Mouse (Mus musculus) heart, adult 8-10 months (tissue): Measurements from ENCODE around the gene Gpr55. TPM values are rescaled to one million over a fixed set of nuclear protein-coding genes. Genes with fewer than 3 reads are reported as not detected.
"Not testable (repeated sequence)": the region's sequence is repeated elsewhere in the genome, so short reads cannot be mapped to it uniquely, and the experiment has no call there.

Experiments used
- DNase-seq: peaks from one replicate; pipeline ENCODE4 v3.0.0; 2022; ENCODE audit warnings: low spot score
- total RNA-seq, 4 experiments: library from RNA; stranded (reverse); gene quantifications; 2 replicates each; pipeline ENCODE4 v1.2.4; 2022

The Gpr55 gene
- under 1 TPM in 1 of 4 experiments, not detected in 3; 0.09 TPM for total RNA-seq

GRCm38 (mm10) chr1:85960873-85961272 is at the start of gene Gpr55:
Gpr55 (minus strand) TSS chr1:85961007.
- DNase-seq: no peak

DNA sequence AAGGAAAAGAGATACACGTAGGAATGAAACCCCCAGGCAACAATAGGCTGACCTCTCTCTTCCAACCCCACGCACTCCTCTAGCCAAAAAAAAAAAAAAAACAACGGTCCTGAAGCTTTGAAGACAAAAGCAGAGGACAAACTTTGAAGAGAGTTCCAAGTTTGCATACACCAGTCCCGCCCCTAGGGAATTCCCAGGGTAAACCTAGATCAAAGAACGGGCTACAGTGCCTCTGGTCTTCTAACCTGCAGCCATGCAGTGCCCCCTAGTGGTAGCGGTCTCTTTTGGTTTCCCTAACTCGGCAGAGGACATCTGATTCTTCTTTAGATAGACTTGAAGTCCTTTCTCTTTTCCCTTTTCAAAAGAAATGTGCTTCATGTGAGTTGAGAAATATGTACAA is 47.0 kb upstream of the Gpr55 start:
- peak; percentile 84 for DNase-seq

DNA sequence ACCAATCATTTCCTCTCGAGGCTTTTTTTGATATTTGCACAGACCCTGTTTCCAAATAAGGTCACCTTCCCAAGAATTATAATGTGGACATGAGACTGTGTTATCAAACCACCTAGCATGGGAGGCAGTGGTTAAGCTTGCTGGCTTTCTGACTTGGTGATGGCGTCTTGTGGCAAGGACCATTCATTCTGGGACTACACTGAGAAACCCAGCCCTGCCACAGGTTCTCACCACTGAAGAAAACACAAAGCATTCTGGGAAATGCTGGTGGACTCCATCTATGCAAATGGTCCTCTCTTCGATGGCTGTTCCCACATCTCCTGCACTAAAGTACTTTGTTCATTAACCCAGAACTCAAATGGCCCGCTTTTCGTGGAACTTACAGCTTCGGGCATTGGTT is 45.2 kb upstream of the Gpr55 start:
- no peak for DNase-seq

GRCm38 (mm10) chr1:86005540-86005939 is 44.7 kb upstream of the Gpr55 start:
- no peak for DNase-seq

DNA sequence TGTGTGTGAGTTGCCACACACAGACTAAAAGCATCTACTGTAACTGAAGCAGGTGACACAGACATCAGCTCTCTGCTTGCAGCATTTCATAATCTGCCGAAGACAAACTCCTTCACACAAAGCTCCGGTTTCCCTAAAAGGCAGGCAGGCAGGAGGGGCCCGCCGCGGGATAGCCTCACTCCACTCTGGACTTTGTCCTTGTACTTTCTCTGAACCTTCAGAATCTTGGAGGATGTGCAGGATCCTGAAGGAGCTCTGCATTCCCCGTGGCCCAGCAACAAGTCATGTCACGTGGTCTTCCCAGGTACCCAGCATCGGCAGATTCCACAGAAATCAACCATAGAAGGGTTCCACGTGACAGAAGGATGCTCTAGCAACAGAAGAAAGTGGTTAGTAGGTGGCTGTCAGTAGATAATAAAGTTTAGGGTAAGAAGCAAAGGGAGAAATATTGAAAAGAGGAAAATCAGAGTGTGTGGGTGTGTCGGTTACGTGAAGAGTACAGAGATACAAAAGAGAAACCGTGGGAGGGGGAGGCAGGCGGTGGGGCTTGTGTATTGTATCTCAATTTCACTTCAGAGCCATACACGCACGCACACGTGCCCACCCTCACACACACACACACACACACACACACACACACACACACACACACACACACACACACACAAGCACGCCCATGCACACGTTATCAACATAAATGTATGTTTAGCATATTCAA is 39.2 kb upstream of the Gpr55 start:
- no peak for DNase-seq

- no peak for DNase-seq
Observed at GRCm38 (mm10) chr1:85998012-85998411, 37.2 kb upstream of the Gpr55 start.

DNA sequence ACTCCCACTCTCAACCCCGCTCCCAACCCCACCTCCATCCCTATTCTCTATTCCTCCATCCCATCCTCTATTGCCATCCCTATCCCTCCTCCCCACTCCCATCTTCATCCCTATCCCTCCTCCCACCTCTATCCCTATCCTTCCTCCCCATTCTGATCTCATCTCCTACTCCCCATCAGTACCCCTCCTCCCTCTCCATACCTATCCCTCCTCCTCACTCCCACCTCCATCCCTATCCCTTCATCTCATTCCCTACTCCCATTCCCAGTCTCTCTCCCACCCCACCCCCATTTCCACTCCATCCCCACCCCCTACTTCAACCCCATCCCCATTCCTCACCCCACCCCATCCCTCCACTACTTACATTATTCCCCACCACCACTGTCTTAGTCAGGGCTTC is 36.4 kb upstream of the Gpr55 start:
- DNase-seq: no peak

DNA sequence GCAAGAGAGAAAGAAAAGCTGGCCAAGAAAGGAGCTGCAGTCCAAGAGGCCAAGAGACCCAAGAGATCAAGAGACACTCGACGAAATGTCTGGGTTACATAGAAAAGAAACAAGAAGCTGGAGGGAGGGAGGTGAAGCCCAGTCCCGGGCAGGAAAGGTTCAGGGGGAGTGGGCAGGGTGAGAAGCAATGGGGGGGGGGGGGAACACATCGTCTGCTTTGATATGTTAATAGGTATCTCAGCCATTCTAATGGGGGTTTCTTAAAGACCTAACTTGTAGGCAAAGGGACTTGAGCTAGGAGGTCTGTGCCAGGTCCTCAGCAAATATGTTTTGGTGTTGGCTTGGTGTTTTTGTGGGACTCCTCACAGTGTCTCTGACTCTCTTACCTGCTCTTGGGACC is 32.7 kb upstream of the Gpr55 start:
- DNase-seq: no peak

DNA sequence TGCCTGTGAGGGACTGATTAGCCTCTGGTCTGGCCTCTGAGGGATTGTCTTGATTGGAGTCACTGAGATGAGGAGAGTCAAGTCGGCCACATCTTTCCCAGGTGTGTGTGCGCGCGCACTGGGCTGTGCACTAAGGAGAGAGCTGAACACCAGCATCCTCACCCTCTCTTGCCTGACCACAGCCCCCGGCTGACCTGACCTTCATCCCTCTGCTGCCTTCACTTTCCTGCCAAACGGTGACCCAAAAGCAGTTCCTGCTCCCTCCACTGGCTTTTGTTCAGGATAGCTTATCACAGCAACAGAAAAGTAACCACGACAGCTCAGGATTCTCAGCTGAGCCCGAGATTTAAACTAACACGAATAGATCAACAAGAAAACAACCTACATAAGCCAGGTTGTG is 31.4 kb upstream of the Gpr55 start:
- no peak for DNase-seq

DNA sequence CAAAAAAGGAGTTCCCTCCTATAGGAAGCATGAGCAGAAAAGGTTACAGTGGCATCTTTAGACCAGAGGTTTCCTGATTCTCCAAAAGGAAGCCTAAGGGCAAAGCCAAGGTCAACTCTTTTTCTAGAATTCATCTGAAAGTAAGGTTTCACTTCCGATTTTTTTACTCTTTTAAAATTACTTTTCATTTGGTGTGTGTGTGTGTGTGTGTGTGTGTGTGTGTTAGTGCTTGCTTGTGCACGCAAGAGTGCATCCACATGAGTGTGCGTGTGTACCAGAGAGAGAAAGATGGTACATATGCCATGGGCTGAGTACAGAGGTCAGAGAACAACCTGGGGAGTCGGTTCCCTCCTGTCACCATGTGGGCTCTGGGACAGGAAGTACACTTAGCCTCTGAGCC is 28.1 kb upstream of the Gpr55 start:
- not testable (repeated sequence) for DNase-seq

DNA sequence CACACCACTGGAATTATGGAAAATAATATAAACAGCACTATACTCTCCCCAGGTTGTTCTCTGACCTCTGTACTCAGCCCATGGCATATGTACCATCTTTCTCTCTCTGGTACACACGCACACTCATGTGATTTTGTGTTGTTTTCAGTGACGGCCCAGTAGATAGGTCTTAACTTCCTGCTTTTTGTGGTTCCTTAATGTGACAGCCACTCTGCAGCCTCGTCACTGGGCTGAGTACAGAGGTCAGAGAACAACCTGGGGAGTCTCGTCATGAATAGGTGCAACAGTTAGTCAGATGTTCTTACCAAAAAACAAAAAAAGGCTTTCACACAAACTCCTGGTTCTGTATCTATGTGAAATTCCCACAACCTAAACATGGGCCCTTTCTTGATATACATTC is 27.5 kb upstream of the Gpr55 start:
- no peak for DNase-seq

DNA sequence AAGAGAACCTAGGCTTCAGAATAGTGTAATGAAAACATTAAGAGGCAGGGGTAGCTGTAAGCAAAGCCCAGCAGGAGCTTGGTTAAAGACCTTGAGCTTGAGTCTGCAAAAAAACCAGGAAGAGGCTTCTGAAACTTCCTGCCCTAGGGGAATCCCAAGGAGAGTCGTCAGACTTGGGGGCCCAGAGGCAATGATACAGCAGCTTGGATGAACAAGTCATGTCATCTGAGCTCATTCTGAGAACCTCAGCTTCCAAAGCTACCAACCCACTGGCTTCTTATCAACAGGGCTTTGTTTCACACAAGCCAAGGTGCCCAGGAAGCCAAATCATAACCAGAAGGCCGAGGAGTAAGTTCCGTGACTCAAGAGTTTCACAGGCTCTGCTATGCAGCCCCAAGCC is 25.0 kb upstream of the Gpr55 start:
- no peak for DNase-seq

DNA sequence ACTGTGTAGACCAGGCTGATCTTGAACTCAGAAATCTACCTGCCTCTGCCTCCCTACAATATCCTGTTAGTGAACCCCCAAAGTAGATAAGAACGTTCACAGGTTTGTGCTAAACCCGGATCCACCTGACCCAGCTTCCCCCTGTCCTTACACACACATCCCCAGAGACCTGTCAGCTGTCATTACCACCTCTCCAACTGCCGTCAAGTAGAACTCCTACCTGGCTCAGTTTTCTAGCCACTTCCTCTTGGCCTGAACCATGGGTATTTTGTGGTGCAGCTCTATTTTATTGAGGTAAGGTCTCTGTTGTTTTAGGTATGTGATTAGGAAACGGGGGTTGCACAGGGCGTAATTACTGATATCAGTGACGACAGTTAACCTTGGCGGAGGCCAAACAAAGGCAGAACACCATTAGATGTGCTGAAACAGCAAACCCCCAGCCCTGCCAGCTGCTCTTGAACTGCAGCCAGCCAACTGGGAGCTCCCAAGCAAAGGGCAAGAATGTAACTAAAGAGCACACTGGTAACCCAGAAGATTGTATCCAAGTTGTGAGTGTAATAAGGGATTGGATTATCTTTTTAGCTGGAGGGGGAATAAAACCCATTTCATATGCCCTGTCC is 21.0 kb upstream of the Gpr55 start:
- DNase-seq: no peak

DNA sequence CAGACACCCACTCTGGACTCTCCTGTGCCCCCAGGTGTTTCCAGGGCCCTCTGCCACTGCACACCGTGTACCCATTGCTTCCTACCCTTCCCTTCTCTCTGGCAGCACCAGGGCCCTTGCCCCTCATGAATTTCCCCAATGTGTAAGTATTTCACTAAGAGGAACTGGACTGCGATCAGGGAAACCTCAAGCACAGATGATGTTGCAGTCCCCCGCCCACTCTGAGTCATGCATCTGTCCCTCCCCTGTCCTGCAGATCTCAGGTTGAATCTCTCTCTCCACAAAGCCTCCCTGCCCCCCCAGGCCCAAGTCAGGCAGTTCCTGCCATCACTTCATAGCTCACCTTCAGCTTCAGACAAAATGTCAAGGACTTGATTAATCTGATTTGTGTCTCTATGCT is 16.9 kb upstream of the Gpr55 start:
- DNase-seq: no peak

DNA sequence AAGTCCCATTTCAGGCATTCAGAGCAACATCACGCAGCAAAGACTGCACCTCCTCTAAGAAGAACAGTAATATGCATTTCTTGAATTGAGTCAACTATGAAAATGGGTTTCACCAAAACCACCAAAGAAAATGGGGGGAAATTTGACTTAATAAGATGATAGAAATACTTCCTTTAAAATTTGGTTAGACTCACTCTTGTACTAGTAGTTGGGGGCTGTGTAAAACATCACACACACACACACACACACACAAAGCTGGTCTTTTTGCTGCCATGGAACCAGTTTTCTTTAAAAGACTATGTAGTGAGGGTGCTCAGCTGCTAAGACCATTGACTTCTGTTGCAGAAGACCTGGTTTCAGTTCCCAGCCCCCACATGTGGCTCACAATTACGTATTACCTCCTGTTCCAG is 12.7 kb upstream of the Gpr55 start:
- no peak for DNase-seq

DNA sequence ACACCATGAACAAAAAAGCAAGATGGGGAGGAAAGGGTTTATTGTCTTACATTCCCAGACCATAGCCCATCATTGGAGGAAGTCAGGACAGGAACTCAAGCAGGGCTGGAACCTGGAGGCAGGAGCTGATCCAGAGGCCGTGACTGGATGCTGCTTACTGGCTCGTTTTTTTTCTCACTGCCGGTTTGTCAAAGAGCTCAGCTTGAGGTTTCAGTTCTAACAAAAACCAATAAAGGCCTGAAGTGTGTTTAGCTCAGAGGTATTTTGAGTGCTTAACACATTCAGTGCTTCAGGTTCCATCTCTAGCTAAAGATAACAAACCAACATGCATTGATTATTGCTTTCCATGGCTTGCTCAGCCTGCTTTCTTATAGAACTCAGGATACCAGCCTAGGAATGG is 11.5 kb upstream of the Gpr55 start:
- no peak for DNase-seq

- DNase-seq: no peak
Observed at GRCm38 (mm10) chr1:85971070-85971469, 10.3 kb upstream of the Gpr55 start.

GRCm38 (mm10) chr1:85969519-85969918 is 8.7 kb upstream of the Gpr55 start:
- DNase-seq: no peak

DNA sequence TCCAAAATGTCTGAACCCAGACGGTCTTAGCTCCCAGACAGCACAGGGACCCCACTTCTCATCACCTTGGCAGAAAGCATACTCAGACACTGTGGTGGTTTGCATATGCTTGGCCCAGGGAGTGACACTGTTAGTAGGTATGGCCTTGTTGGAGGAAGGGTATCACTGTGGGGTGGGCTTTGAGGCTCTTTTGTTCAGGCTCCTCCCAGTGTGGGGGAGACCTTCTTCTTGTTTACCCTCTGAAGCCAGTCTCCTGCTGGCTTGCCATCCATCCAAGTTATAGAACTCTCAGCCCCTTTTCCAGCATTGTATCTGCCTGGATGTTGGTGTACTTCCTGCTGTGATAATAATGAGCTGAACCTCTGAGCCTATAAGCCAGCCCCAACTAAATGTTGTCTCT is 8.3 kb upstream of the Gpr55 start:
- DNase-seq: no peak

DNA sequence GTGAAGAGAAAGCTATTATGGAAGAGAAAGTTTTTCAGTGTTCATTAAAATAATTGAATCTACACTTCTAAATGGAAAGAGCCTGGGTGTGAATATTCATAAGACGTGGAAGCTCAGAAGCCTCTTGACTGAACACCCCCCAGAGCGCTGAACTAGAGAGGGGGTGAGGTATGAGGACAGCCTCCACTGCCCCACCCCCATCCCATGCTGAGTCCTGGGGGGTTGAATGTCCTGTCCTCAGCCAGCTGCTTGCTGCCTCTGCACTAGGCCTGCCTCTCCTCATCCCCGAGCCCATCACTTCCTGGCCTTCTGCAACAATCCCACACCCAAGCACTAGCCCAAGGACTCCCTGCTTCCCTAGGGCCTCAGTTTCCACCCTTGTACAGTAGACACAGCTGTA is 5.0 kb upstream of the Gpr55 start:
- DNase-seq: no peak

DNA sequence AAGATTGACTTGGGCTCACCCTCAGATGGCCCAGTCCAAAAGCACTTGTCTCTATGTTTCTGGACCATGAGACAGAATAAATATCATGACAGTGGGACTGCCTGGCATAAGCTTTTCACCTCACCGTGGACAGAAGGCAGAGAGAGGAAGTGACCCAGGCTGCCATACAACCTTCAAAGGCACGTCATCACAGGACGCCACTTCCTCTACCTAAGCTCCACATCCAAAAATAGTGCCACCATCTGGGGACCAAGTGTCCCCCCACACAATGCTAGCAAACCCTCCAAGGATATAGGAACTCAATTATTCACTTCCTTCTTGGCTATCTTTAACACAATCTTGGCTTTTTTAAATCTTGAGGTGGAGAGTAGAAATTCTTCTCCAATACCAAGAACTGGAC is 1.3 kb upstream of the Gpr55 start:
- DNase-seq: no peak

- no peak for DNase-seq
Observed at GRCm38 (mm10) chr1:85959889-85960276, 924 bp downstream of the Gpr55 start.

GRCm38 (mm10) chr1:85959129-85959888 is 1.5 kb downstream of the Gpr55 start:
- DNase-seq: no peak
